Mouse (Mus musculus): ENCODE results near the gene Iffo2. TPM values are rescaled to one million over a fixed set of nuclear protein-coding genes. Genes with fewer than 3 reads are reported as not detected.
A peak's percentile ranks its signal among the peaks of the same experiment; 100 is the strongest.

The Iffo2 gene
- polyA plus RNA-seq, 1 experiment from 2014 or later: 5.2 TPM

GRCm38 (mm10) chr4:139536706-139537105 lies 6.4 kb downstream of the Iffo2 start:
- Histone ChIP-seq H3K9ac (replicated peaks; ENCODE audit: low read length) (no peak overlapping the region), H3K36me3 (ENCODE audit: control insufficient read depth, insufficient read depth, low read length) (no peaks in the 10 kb centered on the region), H3K9me3 (ENCODE audit: control insufficient read depth, low read length) (no peaks in the 10 kb centered on the region), H3K4me3 (replicated peaks; ENCODE audit: low read depth, low read length) (no peak overlapping the region), H3K4me2 (ENCODE audit: low read length) (no peak overlapping the region), H3K4me1 (ENCODE audit: control insufficient read depth, insufficient read depth, low read length) (no peaks in the 10 kb centered on the region), H3K27ac (replicated peaks; ENCODE audit: low read depth, low read length) (no peak overlapping the region), H3K27me3 (ENCODE audit: control insufficient read depth, insufficient read depth, low read length) (no peaks in the 10 kb centered on the region)
- WGBS: 85% methylated on average over 9 of the region's 9 CpGs
- DNase-seq: no peak
- ATAC-seq (ENCODE audit: low FRiP score, low TSS enrichment): no peak

- no peaks in the 10 kb centered on the region for H3K27me3 ChIP-seq (ENCODE audit: control insufficient read depth, insufficient read depth, low read length)
- no peaks in the 10 kb centered on the region for H3K4me1 ChIP-seq (ENCODE audit: control insufficient read depth, insufficient read depth, low read length)
- no peak for ATAC-seq (ENCODE audit: low FRiP score, low TSS enrichment)
- H3K27ac ChIP-seq (replicated peaks; ENCODE audit: low read depth, low read length): no peak overlapping the region
- H3K9ac ChIP-seq (replicated peaks; ENCODE audit: low read length): no peak overlapping the region
- H3K4me2 ChIP-seq (ENCODE audit: low read length): no peak overlapping the region
- no peak overlapping the region for H3K4me3 ChIP-seq (replicated peaks; ENCODE audit: low read depth, low read length)
- 94% methylated on average over 7 of the region's 7 CpGs for WGBS
- DNase-seq: no peak
- no peaks in the 10 kb centered on the region for H3K36me3 ChIP-seq (ENCODE audit: control insufficient read depth, insufficient read depth, low read length)
- H3K9me3 ChIP-seq (ENCODE audit: control insufficient read depth, low read length): no peaks in the 10 kb centered on the region
Observed at GRCm38 (mm10) chr4:139540784-139541183, 10.4 kb downstream of the Iffo2 start.

- H3K4me1 ChIP-seq (ENCODE audit: control insufficient read depth, insufficient read depth, low read length): no peaks in the 10 kb centered on the region
- no peak overlapping the region for H3K4me3 ChIP-seq (replicated peaks; ENCODE audit: low read depth, low read length)
- DNase-seq: no peak
- no peak overlapping the region for H3K27ac ChIP-seq (replicated peaks; ENCODE audit: low read depth, low read length)
- H3K36me3 ChIP-seq (ENCODE audit: control insufficient read depth, insufficient read depth, low read length): no peaks in the 10 kb centered on the region
- H3K9ac ChIP-seq (replicated peaks; ENCODE audit: low read length): no peak overlapping the region
- no peak overlapping the region for H3K4me2 ChIP-seq (ENCODE audit: low read length)
- no peaks in the 10 kb centered on the region for H3K27me3 ChIP-seq (ENCODE audit: control insufficient read depth, insufficient read depth, low read length)
- ATAC-seq (ENCODE audit: low FRiP score, low TSS enrichment): no peak
- no peaks in the 10 kb centered on the region for H3K9me3 ChIP-seq (ENCODE audit: control insufficient read depth, low read length)
- WGBS: 23% methylated on average over 6 of the region's 6 CpGs
Observed at GRCm38 (mm10) chr4:139545791-139546190, 15.4 kb downstream of the Iffo2 start.

GRCm38 (mm10) chr4:139549448-139549847 lies 19.1 kb downstream of the Iffo2 start:
- no peaks in the 10 kb centered on the region for H3K9me3 ChIP-seq (ENCODE audit: control insufficient read depth, low read length)
- H3K27me3 ChIP-seq (ENCODE audit: control insufficient read depth, insufficient read depth, low read length): no peaks in the 10 kb centered on the region
- no peak for ATAC-seq (ENCODE audit: low FRiP score, low TSS enrichment)
- H3K4me3 ChIP-seq (replicated peaks; ENCODE audit: low read depth, low read length): no peak overlapping the region
- no peaks in the 10 kb centered on the region for H3K4me1 ChIP-seq (ENCODE audit: control insufficient read depth, insufficient read depth, low read length)
- no peak overlapping the region for H3K9ac ChIP-seq (replicated peaks; ENCODE audit: low read length)
- no peak overlapping the region for H3K27ac ChIP-seq (replicated peaks; ENCODE audit: low read depth, low read length)
- no peak overlapping the region for H3K4me2 ChIP-seq (ENCODE audit: low read length)
- 92% methylated on average over 7 of the region's 7 CpGs for WGBS
- DNase-seq: no peak
- H3K36me3 ChIP-seq (ENCODE audit: control insufficient read depth, insufficient read depth, low read length): no peaks in the 10 kb centered on the region

GRCm38 (mm10) chr4:139555235-139555634 lies 24.9 kb downstream of the Iffo2 start:
- H3K4me1 ChIP-seq (ENCODE audit: control insufficient read depth, insufficient read depth, low read length): no peaks in the 10 kb centered on the region
- H3K4me3 ChIP-seq (replicated peaks; ENCODE audit: low read depth, low read length): no peak overlapping the region
- no peak overlapping the region for H3K27ac ChIP-seq (replicated peaks; ENCODE audit: low read depth, low read length)
- WGBS: 91% methylated on average over 11 of the region's 11 CpGs
- no peaks in the 10 kb centered on the region for H3K27me3 ChIP-seq (ENCODE audit: control insufficient read depth, insufficient read depth, low read length)
- no peak for DNase-seq
- ATAC-seq (ENCODE audit: low FRiP score, low TSS enrichment): no peak
- H3K9ac ChIP-seq (replicated peaks; ENCODE audit: low read length): no peak overlapping the region
- H3K4me2 ChIP-seq (ENCODE audit: low read length): no peak overlapping the region
- no peaks in the 10 kb centered on the region for H3K9me3 ChIP-seq (ENCODE audit: control insufficient read depth, low read length)
- no peaks in the 10 kb centered on the region for H3K36me3 ChIP-seq (ENCODE audit: control insufficient read depth, insufficient read depth, low read length)

GRCm38 (mm10) chr4:139555951-139556350 lies 25.6 kb downstream of the Iffo2 start:
- WGBS: 78% methylated on average over 19 of the region's 19 CpGs
- Histone ChIP-seq H3K4me2 (ENCODE audit: low read length) (no peak overlapping the region; the same call in 1 of the 2 replicates), H3K9ac (replicated peaks; ENCODE audit: low read length) (no peak overlapping the region), H3K27me3 (ENCODE audit: control insufficient read depth, insufficient read depth, low read length) (no peaks in the 10 kb centered on the region), H3K4me3 (replicated peaks; ENCODE audit: low read depth, low read length) (no peak overlapping the region), H3K27ac (replicated peaks; ENCODE audit: low read depth, low read length) (no peak overlapping the region), H3K9me3 (ENCODE audit: control insufficient read depth, low read length) (no peaks in the 10 kb centered on the region), H3K4me1 (ENCODE audit: control insufficient read depth, insufficient read depth, low read length) (no peaks in the 10 kb centered on the region), H3K36me3 (ENCODE audit: control insufficient read depth, insufficient read depth, low read length) (no peaks in the 10 kb centered on the region)
- peak; percentile 31 for DNase-seq
- ATAC-seq (ENCODE audit: low FRiP score, low TSS enrichment): no peak

- no peaks in the 10 kb centered on the region for H3K27me3 ChIP-seq (ENCODE audit: control insufficient read depth, insufficient read depth, low read length)
- no peak overlapping the region for H3K4me3 ChIP-seq (replicated peaks; ENCODE audit: low read depth, low read length)
- H3K36me3 ChIP-seq (ENCODE audit: control insufficient read depth, insufficient read depth, low read length): no peaks in the 10 kb centered on the region
- no peaks in the 10 kb centered on the region for H3K9me3 ChIP-seq (ENCODE audit: control insufficient read depth, low read length)
- ATAC-seq (ENCODE audit: low FRiP score, low TSS enrichment) (no peak), DNase-seq (no peak)
- H3K9ac ChIP-seq (replicated peaks; ENCODE audit: low read length): no peak overlapping the region
- H3K4me2 ChIP-seq (ENCODE audit: low read length): no peak overlapping the region
- no peak overlapping the region for H3K27ac ChIP-seq (replicated peaks; ENCODE audit: low read depth, low read length)
- H3K4me1 ChIP-seq (ENCODE audit: control insufficient read depth, insufficient read depth, low read length): no peaks in the 10 kb centered on the region
- WGBS: 89% methylated on average over 15 of the region's 15 CpGs
Observed at GRCm38 (mm10) chr4:139568361-139568760, 38.0 kb downstream of the Iffo2 start.

GRCm38 (mm10) chr4:139570756-139571155 lies 40.4 kb downstream of the Iffo2 start:
- ATAC-seq (ENCODE audit: low FRiP score, low TSS enrichment) (no peak), DNase-seq (no peak)
- Histone ChIP-seq H3K9me3 (ENCODE audit: control insufficient read depth, low read length) (no peaks in the 10 kb centered on the region), H3K27me3 (ENCODE audit: control insufficient read depth, insufficient read depth, low read length) (no peaks in the 10 kb centered on the region), H3K9ac (replicated peaks; ENCODE audit: low read length) (no peak overlapping the region), H3K4me1 (ENCODE audit: control insufficient read depth, insufficient read depth, low read length) (peaks cover 1% of the 10 kb centered on the region; the same call in 1 of the 2 replicates), H3K4me3 (replicated peaks; ENCODE audit: low read depth, low read length) (no peak overlapping the region), H3K4me2 (ENCODE audit: low read length) (no peak overlapping the region), H3K36me3 (ENCODE audit: control insufficient read depth, insufficient read depth, low read length) (no peaks in the 10 kb centered on the region), H3K27ac (replicated peaks; ENCODE audit: low read depth, low read length) (no peak overlapping the region)
- WGBS: 78% methylated on average over 10 of the region's 10 CpGs

- Histone ChIP-seq H3K4me1 (ENCODE audit: control insufficient read depth, insufficient read depth, low read length) (peaks cover 19% of the 10 kb centered on the region), H3K9me3 (ENCODE audit: control insufficient read depth, low read length) (no peaks in the 10 kb centered on the region), H3K4me3 (replicated peaks; ENCODE audit: low read depth, low read length) (no peak overlapping the region), H3K27me3 (ENCODE audit: control insufficient read depth, insufficient read depth, low read length) (no peaks in the 10 kb centered on the region), H3K4me2 (ENCODE audit: low read length) (no peak overlapping the region), H3K9ac (replicated peaks; ENCODE audit: low read length) (no peak overlapping the region), H3K27ac (replicated peaks; ENCODE audit: low read depth, low read length) (no peak overlapping the region), H3K36me3 (ENCODE audit: control insufficient read depth, insufficient read depth, low read length) (no peaks in the 10 kb centered on the region)
- WGBS: 90% methylated on average over 12 of the region's 12 CpGs
- DNase-seq: no peak
- ATAC-seq (ENCODE audit: low FRiP score, low TSS enrichment): no peak
Observed at GRCm38 (mm10) chr4:139572928-139573512, 42.7 kb downstream of the Iffo2 start.
